Mouse (Mus musculus) Muller cell, postnatal 12 days (primary cell): ENCODE measurements around the gene Il12b.
"Not testable (repeated sequence)": the region's sequence is repeated elsewhere in the genome, so short reads cannot be mapped to it uniquely, and the experiment has no call there.

ENCODE experiments used
- DNase-seq: peaks from one replicate; pipeline ENCODE4 v3.0.0-alpha.2; 2015; ENCODE audit errors: inconsistent ontology term

Gene Il12b

GRCm38 (mm10) chr11:44410413-44410812 is 10.6 kb downstream of the Il12b start:
- DNase-seq, result no peak

DNA sequence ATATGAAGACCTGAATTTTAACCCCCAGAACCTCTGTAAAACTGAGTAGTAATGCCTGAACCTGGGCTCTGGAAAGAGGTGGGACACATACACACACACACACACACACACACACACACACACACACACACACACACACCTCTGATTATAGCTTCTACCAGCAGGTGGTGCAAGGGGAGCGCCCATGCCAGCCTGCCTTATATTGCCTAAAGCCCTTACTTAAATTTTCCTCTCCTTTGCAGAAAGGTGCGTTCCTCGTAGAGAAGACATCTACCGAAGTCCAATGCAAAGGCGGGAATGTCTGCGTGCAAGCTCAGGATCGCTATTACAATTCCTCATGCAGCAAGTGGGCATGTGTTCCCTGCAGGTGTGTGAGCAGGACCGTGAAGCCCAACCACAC is 12.4 kb downstream of the Il12b start:
- no peak for DNase-seq

DNA sequence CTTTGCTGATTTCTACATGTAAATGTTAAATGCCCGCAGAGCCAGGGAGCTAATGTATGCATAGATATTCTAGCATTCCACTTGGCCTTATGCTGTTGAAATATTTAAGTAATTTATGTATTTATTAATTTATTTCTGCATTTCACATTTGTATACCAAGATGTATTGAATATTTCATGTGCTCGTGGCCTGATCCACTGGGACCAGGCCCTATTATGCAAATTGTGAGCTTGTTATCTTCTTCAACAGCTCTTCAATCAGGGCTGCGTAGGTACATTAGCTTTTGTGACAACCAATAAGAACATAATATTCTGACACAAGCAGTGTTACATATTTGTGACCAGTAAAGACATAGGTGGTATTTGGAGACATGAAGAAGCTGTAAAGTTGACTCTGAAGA is 13.5 kb downstream of the Il12b start:
- no peak for DNase-seq

GRCm38 (mm10) chr11:44414605-44415004 is 14.7 kb downstream of the Il12b start:
- no peak for DNase-seq

- DNase-seq, result no peak
Observed at GRCm38 (mm10) chr11:44417403-44417802, 17.5 kb downstream of the Il12b start.

- DNase-seq, result no peak
Observed at GRCm38 (mm10) chr11:44422337-44423111, 22.7 kb downstream of the Il12b start.

DNA sequence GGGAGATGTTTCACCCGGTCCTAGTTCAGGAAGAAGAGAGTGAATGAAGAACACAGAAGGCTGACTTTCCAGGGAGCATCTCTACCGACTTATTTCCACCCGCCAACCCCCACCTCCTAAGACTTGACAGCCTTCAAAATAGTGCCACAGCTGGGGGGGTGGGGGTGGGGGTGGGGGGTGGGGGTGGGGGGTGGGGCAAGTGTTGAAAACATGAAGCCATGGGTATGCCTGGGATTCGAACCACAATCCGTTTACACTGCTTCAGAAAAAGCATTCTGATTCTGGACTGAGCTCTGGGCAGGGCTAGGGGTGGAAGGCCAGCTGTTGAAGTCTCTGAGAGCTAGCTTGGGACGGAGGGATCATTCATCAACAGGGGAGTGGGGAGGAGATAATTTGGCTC is 23.4 kb downstream of the Il12b start:
- DNase-seq, result no peak

- DNase-seq, result no peak
Observed at GRCm38 (mm10) chr11:44423955-44424354, 24.1 kb downstream of the Il12b start.

GRCm38 (mm10) chr11:44425006-44425405 is 25.1 kb downstream of the Il12b start:
- DNase-seq, result no peak

GRCm38 (mm10) chr11:44425626-44426025 is 25.8 kb downstream of the Il12b start:
- DNase-seq, result no peak

- DNase-seq, result peak; percentile 37
Observed at GRCm38 (mm10) chr11:44427951-44428350, 28.1 kb downstream of the Il12b start.

DNA sequence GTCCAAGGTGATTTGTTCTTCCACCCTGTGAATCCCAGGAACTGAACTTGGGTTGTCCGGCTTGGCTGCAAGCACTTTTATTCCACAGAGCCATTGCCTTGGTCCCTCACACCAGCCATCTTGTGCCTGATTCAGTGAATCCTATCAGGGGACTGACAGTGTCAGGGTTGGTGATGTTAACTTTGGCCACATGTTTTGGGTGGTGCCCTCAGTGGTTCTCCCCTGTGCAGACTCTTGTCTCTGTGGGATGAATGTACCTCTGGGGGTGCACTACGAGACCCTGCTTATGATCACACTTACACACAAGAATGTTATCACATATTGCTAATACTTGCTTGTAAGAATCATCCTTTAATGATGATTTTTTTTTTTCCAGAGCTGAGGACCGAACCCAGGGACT is 30.2 kb downstream of the Il12b start:
- no peak for DNase-seq

DNA sequence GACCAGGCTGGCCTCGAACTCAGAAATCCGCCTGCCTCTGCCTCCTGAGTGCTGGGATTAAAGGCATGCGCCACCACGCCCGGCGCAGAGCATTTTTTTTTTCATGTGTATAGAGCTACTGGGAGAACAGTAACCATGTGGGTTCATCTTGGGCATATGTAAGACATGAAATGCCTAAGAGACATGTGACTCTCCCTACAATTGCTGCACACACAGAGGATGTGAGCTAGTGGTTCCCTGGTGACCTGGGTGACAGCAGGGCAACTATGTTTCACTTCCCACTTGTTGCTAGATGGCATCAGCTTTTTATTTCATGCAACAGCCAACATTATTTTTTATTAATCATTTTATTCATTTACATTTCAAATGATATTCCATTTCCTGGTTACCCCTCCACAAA is 37.9 kb downstream of the Il12b start:
- no peak for DNase-seq

DNA sequence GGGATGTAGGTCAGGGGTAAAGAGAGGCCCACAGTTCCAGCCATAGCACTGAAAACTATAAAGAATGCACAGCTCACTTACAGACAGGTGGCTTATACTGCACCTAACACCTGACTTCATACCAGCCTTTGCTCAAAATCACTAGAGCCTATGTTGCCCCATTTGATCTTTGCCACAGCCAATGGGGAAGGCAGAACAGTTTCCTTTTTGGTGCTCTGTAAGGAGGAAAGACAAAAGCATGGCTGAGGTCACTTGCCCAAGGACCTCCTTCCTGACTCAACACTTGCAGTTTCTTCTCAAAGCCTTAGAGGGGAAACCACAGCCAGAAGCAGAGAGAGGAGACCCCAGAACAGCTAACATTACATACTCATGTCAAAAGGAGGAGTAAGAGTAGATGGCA is 51.2 kb downstream of the Il12b start:
- DNase-seq, result no peak

- not testable (repeated sequence) for DNase-seq
Observed at GRCm38 (mm10) chr11:44452016-44452415, 52.2 kb downstream of the Il12b start.

DNA sequence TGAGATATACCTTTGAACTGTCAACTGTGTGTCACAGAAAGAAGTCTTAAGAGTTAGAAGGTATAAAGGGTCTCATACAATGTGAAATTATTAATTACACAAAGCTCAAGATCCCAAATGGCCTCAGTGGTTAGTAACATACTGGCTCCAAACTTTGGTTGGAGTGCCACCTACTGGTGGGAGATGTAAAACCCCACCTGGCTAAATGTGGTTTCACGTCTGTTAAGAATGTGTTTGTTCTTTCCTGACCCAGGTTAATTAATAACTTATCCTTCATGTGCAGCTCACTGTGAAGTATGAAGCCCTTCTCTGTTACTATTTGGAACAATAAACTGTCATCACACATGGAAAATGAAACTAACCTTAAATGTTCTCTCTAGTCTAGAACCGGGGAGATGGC is 53.6 kb downstream of the Il12b start:
- DNase-seq, result peak; percentile 23

GRCm38 (mm10) chr11:44461493-44461892 is 61.6 kb downstream of the Il12b start:
- no peak for DNase-seq
